Mouse (Mus musculus) liver, postnatal 0 days (tissue): ENCODE data around the gene Bcl9. TPM values are rescaled to one million over a fixed set of nuclear protein-coding genes. Genes with fewer than 3 reads are reported as not detected.

Source experiments
- ATAC-seq: fragments of 200-750 bp; cut with Nextera tagmentation; 2 replicates; pipeline ENCODE4 v1.8.0; 2017; ENCODE audit warnings: mild to moderate bottlenecking, moderate library complexity
- DNase-seq: peaks from one replicate; pipeline ENCODE4 v3.0.0-alpha.2; 2016
- H3K27ac ChIP-seq: fragments of 300-500 bp; sonication (generic); 2 replicates; pipeline ENCODE4 v1.5.1; 2014; ENCODE audit warnings: antibody characterized with exemption, moderate library complexity, mild to moderate bottlenecking, low read depth
- H3K27me3 ChIP-seq: fragments of 300-500 bp; sonication (generic); 2 replicates; pipeline ENCODE4 v1.6.1; 2014; ENCODE audit warnings: low read length, control low read depth, mixed read lengths; ENCODE audit not compliant: insufficient read depth
- H3K36me3 ChIP-seq: fragments of 300-500 bp; sonication (generic); replicated peaks from 2 replicates; pipeline ENCODE4 v1.6.1; 2014; ENCODE audit warnings: mild to moderate bottlenecking, control low read depth, low read length, moderate library complexity, mixed read lengths; ENCODE audit not compliant: insufficient read depth
- H3K4me1 ChIP-seq: fragments of 300-500 bp; sonication (generic); 2 replicates; pipeline ENCODE4 v1.6.1; 2014; ENCODE audit warnings: antibody characterized with exemption, mild to moderate bottlenecking, control low read depth; ENCODE audit not compliant: insufficient read depth
- H3K4me2 ChIP-seq: fragments of 300-500 bp; sonication (generic); 2 replicates; pipeline ENCODE4 v1.6.1; 2014; ENCODE audit warnings: low read depth, mild to moderate bottlenecking, low read length, moderate library complexity, mixed read lengths
- H3K4me3 ChIP-seq: fragments of 300-500 bp; sonication (generic); 2 replicates; pipeline ENCODE4 v1.5.1; 2014; ENCODE audit warnings: low read depth, low read length
- H3K9ac ChIP-seq: fragments of 300-500 bp; sonication (generic); replicated peaks from 2 replicates; pipeline ENCODE4 v1.6.1; 2014; ENCODE audit warnings: mild to moderate bottlenecking, moderate library complexity
- H3K9me3 ChIP-seq: fragments of 300-500 bp; sonication (generic); 2 replicates; pipeline ENCODE4 v1.6.1; 2016; ENCODE audit warnings: mild to moderate bottlenecking, control low read depth, low read length, mixed read lengths
- CTCF ChIP-seq: sonication (generic); IDR thresholded peaks from 2 replicates; pipeline ENCODE4 v1.5.1; 2016; ENCODE audit warnings: antibody characterized with exemption, low read depth
- EP300 ChIP-seq: IDR thresholded peaks from 2 replicates; pipeline ENCODE4 v1.6.1; 2016; ENCODE audit warnings: antibody characterized with exemption, low read depth, mild to moderate bottlenecking
- WGBS: fragments of 180-500 bp; shearing (Covaris S2); extraction: QIAGEN DNeasy Blood & Tissue Kit; methylation state at CpG from one replicate; pipeline ENCODE4 v1.1.7; 2014; ENCODE audit not compliant: insufficient replicate concordance; 5-methylcytosine and 5-hydroxymethylcytosine counted together
- polyA plus RNA-seq: library from polyadenylated mRNA; unstranded; fragments of >200 nt; fragmentation: Nextera tagmentation; extraction: Ambion mirVana; gene quantifications from 2 replicates; pipeline ENCODE4 v1.2.1, GENCODE M21; 2015

The Bcl9 gene
- polyA plus RNA-seq, 1 experiment from 2014 or later: 3.7 TPM

- peaks cover 2% of the 10 kb centered on the region; the same call in 1 of the 2 replicates for H3K9me3 ChIP-seq
- no peaks in the 10 kb centered on the region for H3K27me3 ChIP-seq
- TF ChIP-seq CTCF (peak; percentile 29), EP300 (no peak)
- H3K27ac ChIP-seq: no peak overlapping the region
- 83% methylated on average over 1 of the region's 1 CpGs for WGBS
- H3K4me1 ChIP-seq: no peaks in the 10 kb centered on the region
- no peak overlapping the region for H3K4me2 ChIP-seq
- no peaks in the 10 kb centered on the region for H3K36me3 ChIP-seq
- DNase-seq (no peak), ATAC-seq (no peak)
- H3K4me3 ChIP-seq: no peak overlapping the region
- no peak overlapping the region for H3K9ac ChIP-seq
Measured at GRCm38 (mm10) chr3:97262235-97262634, 35.5 kb downstream of the Bcl9 start.

- H3K4me1 ChIP-seq: 0 out of 2 replicates have a peak, but pooled peaks cover 5% of the 10 kb centered on the region
- H3K27ac ChIP-seq: no peak overlapping the region
- H3K4me2 ChIP-seq: no peak overlapping the region
- H3K36me3 ChIP-seq: no peaks in the 10 kb centered on the region
- TF ChIP-seq CTCF: no peak
- TF ChIP-seq EP300: no peak
- no peak for DNase-seq
- no peak for ATAC-seq
- H3K4me3 ChIP-seq: no peak overlapping the region
- WGBS: 41% methylated on average over 9 of the region's 9 CpGs
- peaks cover 2% of the 10 kb centered on the region; the same call in 1 of the 2 replicates for H3K9me3 ChIP-seq
- H3K9ac ChIP-seq: no peak overlapping the region
- H3K27me3 ChIP-seq: no peaks in the 10 kb centered on the region
Measured at GRCm38 (mm10) chr3:97255706-97256339, 41.9 kb downstream of the Bcl9 start.

GRCm38 (mm10) chr3:97254861-97255465 is 42.8 kb downstream of the Bcl9 start:
- TF ChIP-seq CTCF (no peak), EP300 (no peak)
- Histone ChIP-seq H3K4me1 (0 out of 2 replicates have a peak, but pooled peaks cover 5% of the 10 kb centered on the region), H3K27ac (no peak overlapping the region), H3K4me3 (no peak overlapping the region), H3K4me2 (no peak overlapping the region), H3K36me3 (no peaks in the 10 kb centered on the region), H3K9ac (no peak overlapping the region), H3K27me3 (no peaks in the 10 kb centered on the region), H3K9me3 (peaks cover 2% of the 10 kb centered on the region; the same call in 1 of the 2 replicates)
- WGBS: 20% methylated on average over 5 of the region's 5 CpGs
- ATAC-seq (no peak), DNase-seq (no peak)

- 67% methylated on average over 9 of the region's 9 CpGs for WGBS
- H3K4me3 ChIP-seq: no peak overlapping the region
- no peak overlapping the region for H3K27ac ChIP-seq
- TF ChIP-seq CTCF (no peak), EP300 (no peak)
- H3K4me2 ChIP-seq: no peak overlapping the region
- peaks cover 2% of the 10 kb centered on the region; the same call in 1 of the 2 replicates for H3K9me3 ChIP-seq
- H3K36me3 ChIP-seq: no peaks in the 10 kb centered on the region
- no peaks in the 10 kb centered on the region for H3K27me3 ChIP-seq
- ATAC-seq (no peak), DNase-seq (no peak)
- H3K9ac ChIP-seq: no peak overlapping the region
- H3K4me1 ChIP-seq: 0 out of 2 replicates have a peak, but pooled peaks cover 5% of the 10 kb centered on the region
Measured at GRCm38 (mm10) chr3:97253823-97254600, 43.7 kb downstream of the Bcl9 start.

- no peak overlapping the region for H3K4me2 ChIP-seq
- no peak overlapping the region for H3K9ac ChIP-seq
- 80% methylated on average over 6 of the region's 6 CpGs for WGBS
- no peaks in the 10 kb centered on the region for H3K9me3 ChIP-seq
- no peak overlapping the region for H3K4me3 ChIP-seq
- 0 out of 2 replicates have a peak, but pooled peaks cover 5% of the 10 kb centered on the region for H3K4me1 ChIP-seq
- no peak overlapping the region for H3K27ac ChIP-seq
- DNase-seq: no peak
- no peak for TF ChIP-seq EP300
- TF ChIP-seq CTCF: no peak
- no peak for ATAC-seq
- H3K36me3 ChIP-seq: no peaks in the 10 kb centered on the region
- H3K27me3 ChIP-seq: no peaks in the 10 kb centered on the region
Measured at GRCm38 (mm10) chr3:97252896-97253295, 44.8 kb downstream of the Bcl9 start.

- H3K4me1 ChIP-seq: no peaks in the 10 kb centered on the region
- 72% methylated on average over 10 of the region's 10 CpGs for WGBS
- H3K9ac ChIP-seq: no peak overlapping the region
- H3K27ac ChIP-seq: no peak overlapping the region
- no peak for DNase-seq
- ATAC-seq: no peak
- H3K4me3 ChIP-seq: no peak overlapping the region
- H3K4me2 ChIP-seq: no peak overlapping the region
- no peaks in the 10 kb centered on the region for H3K27me3 ChIP-seq
- TF ChIP-seq EP300: no peak
- no peak for TF ChIP-seq CTCF
- H3K36me3 ChIP-seq: no peaks in the 10 kb centered on the region
- no peaks in the 10 kb centered on the region for H3K9me3 ChIP-seq
Measured at GRCm38 (mm10) chr3:97242629-97243167, 55.0 kb downstream of the Bcl9 start.
